Mouse (Mus musculus) MEL-GATA-1-ER (cell line): ENCODE data around the gene Filip1.

Experiments used
- DNase-seq: peaks from one replicate; pipeline ENCODE4 v3.0.0-alpha.2; 2012; ENCODE audit warnings: low read depth; ENCODE audit errors: extremely low read depth

Filip1 gene

DNA sequence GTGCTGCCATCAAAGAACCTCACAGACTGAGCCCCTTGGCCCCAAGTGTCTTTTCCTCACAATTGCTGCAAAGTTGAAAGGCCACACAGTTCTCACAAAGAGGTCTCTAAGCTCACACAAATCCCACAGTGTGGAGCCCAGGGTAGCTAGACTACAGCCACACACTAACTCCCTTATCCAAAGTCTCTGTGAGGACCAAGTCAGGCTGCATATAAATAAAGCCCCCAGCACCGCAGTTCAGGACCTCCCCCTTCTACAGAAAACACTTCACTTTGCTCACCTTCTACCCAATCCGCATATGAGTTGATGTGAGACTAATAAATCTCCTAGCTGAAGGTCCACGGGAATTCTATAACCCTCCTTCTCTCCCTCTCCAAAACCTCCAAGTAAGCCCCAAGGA lies 228.2 kb downstream of the Filip1 start:
- DNase-seq = no peak

DNA sequence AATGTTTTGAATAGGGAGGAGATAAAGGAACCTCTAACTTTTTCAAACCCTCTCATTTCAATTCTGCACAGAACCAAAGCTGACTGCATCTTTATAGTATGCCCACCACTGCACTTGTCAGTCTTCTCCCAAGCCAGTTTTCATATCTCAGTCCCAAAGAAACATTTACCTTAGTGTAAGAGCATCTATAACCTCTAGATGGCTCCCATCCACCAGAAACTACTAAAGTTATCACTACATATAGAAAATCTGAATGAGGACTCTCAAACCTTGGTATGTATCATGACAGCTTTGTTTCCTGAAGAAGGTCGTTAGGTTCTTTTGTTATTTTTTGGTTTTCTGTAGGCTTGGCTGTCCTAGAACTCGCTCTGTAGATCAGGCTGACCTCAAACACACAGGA lies 233.3 kb downstream of the Filip1 start:
- no peak for DNase-seq

DNA sequence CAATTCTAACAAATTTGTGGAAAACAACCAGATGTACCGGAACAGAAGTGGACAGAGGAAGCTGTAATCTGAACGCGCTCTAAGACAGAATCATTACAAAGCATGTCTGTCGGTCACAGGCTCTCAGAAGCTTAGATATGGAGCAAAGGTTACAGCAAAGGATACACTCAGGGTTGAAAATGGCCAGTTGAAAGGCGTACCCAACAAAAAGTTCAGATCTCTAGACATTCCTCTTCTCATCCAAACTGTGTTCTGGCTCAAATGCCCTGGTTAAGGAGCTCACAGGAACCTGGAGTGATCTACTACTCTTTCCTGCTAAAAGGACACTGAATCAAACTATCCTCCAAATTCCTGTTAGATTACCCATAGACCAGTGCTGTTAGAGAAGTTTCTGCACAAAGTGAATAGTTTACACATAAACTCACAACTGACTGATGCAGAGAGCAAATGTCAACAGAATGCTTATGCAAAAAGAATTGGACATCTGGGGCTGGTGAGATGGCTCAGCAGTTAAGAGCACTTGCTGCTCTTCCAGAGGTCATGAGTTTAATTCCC lies 245.6 kb downstream of the Filip1 start:
- DNase-seq = no peak

DNA sequence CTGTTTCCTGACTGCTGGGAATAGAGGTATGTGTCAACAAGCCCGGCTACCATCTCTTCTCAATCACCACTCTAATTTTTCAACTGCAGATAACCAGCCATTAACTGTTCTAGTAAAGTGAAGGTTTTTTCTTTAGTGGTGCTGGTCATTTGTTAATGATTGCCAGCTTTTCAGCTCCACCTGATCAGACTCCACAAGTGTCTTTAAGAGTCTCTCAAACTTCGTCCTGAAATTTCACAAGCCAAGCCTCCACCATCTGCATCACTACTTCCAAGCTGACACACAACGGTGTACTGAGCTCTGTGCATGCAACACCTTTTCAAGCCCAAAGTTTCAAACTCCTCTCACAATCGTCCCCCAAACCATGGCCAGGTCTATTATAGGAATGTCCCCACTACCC lies 247.3 kb downstream of the Filip1 start:
- no peak for DNase-seq
